Mouse (Mus musculus) bone marrow, adult 2 months (tissue): ENCODE data around the gene Srp9.

Experiments
- CTCF ChIP-seq: fragments of 200-500 bp; IDR thresholded peaks from 2 replicates; pipeline ENCODE4 v1.5.1; 2011; ENCODE audit warnings: low read length, control low read depth; ENCODE audit not compliant: control insufficient read depth, insufficient read depth
- POLR2A ChIP-seq: fragments of 200-500 bp; IDR thresholded peaks from 2 replicates; pipeline ENCODE4 v1.6.1; 2011; ENCODE audit warnings: low read depth, mild to moderate bottlenecking, control low read depth, low read length, borderline replicate concordance; ENCODE audit not compliant: control insufficient read depth

GRCm38 (mm10) chr1:182164386-182164785 lies 39.8 kb downstream of the Srp9 start, which contains the start of gene Vmn1r1:
- TF ChIP-seq POLR2A (no peak), CTCF (no peak)
